In the genomic region with DNA sequence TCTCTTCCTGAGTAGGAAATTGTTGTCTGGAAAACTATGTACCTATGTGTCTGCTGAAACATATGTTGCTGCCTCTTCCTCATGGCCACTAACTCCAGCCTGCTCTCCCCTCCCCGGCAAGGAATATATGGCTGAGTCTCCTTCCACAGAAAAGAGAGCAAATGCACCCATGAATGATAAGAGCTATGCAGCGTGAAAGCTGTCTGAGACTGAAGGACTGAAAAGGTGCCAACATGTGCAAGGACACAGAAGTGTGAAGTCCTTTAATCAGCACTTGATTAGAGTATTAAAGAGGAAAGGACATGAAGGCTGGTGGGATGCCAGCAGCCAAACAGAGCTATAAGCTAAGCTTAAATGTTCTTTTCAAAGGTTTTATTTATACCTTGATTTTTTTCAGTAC, we compare ENCODE assay signal across 17 mouse cellular contexts.
"Had no signal": no experiment of that assay in that cellular context is flagged by ENCODE, and none has a peak within 500 bp of the region (broad histone marks: within the 10 kb centered on the region; RNA-seq: fewer than 3 reads in every experiment).

No protein-coding gene starts in this region.

- H3K4me3 ChIP-seq: layer of hippocampus, adult 2 months; liver, embryonic 13.5 days; midbrain, embryonic 12.5 days; midbrain, embryonic 15.5 days; myocyte; neural tube, embryonic 13.5 days; stomach, embryonic 15.5 days had no signal

- H3K9ac ChIP-seq: liver, embryonic 13.5 days; midbrain, embryonic 12.5 days; midbrain, embryonic 15.5 days; neural tube, embryonic 13.5 days; stomach, embryonic 15.5 days had no signal

- H3K36me3 ChIP-seq: liver, embryonic 13.5 days; midbrain, embryonic 12.5 days; midbrain, embryonic 15.5 days; neural tube, embryonic 13.5 days; stomach, embryonic 15.5 days had no signal

- ATAC-seq: midbrain, embryonic 15.5 days had no signal

- H3K9me3 ChIP-seq: liver, embryonic 13.5 days; midbrain, embryonic 12.5 days; midbrain, embryonic 15.5 days; neural tube, embryonic 13.5 days; stomach, embryonic 15.5 days had no signal

- H3K4me2 ChIP-seq: liver, embryonic 13.5 days; midbrain, embryonic 12.5 days; midbrain, embryonic 15.5 days; neural tube, embryonic 13.5 days; stomach, embryonic 15.5 days had no signal

- H3K4me1 ChIP-seq: liver, embryonic 13.5 days; midbrain, embryonic 12.5 days; midbrain, embryonic 15.5 days; neural tube, embryonic 13.5 days; stomach, embryonic 15.5 days had no signal

- H3K27me3 ChIP-seq: liver, embryonic 13.5 days; midbrain, embryonic 12.5 days; midbrain, embryonic 15.5 days; neural tube, embryonic 13.5 days; stomach, embryonic 15.5 days had no signal

- DNase-seq: kidney, postnatal 25 days; layer of hippocampus, adult 9-11 months; liver, embryonic 13.5 days; lung, adult 2 months; lung, postnatal 14 days; lung, postnatal 4 days; retina, postnatal 1 day; right cerebral cortex, postnatal 25 days; spleen, adult 18-20 months; thymus, postnatal 25 days had no signal

- H3K27ac ChIP-seq: kidney, postnatal 0 days; layer of hippocampus, adult 2 months; liver, embryonic 13.5 days; midbrain, embryonic 12.5 days; midbrain, embryonic 15.5 days; neural tube, embryonic 13.5 days; stomach, embryonic 15.5 days had no signal
